Mouse (Mus musculus) heart, embryonic 10.5 days (tissue): ENCODE measurements around the gene Ndufaf7. TPM values are rescaled to one million over a fixed set of nuclear protein-coding genes. Genes with fewer than 3 reads are reported as not detected.

Experiments used
- DNase-seq: peaks from one replicate; pipeline ENCODE4 v3.0.0-alpha.2; 2017; ENCODE audit warnings: low spot score
- H3K27ac ChIP-seq: fragments of 300-500 bp; sonication (generic); 2 replicates; pipeline ENCODE4 v1.5.1; 2016; ENCODE audit warnings: mild to moderate bottlenecking
- H3K27me3 ChIP-seq: fragments of 300-500 bp; sonication (generic); 2 replicates; pipeline ENCODE4 v1.6.1; 2016; ENCODE audit warnings: mild to moderate bottlenecking; ENCODE audit not compliant: poor library complexity, insufficient read depth, severe bottlenecking
- H3K36me3 ChIP-seq: fragments of 300-500 bp; sonication (generic); 2 replicates; pipeline ENCODE4 v1.6.1; 2016; ENCODE audit warnings: mild to moderate bottlenecking, moderate library complexity
- H3K4me1 ChIP-seq: fragments of 300-500 bp; sonication (generic); 2 replicates; pipeline ENCODE4 v1.6.1; 2016; ENCODE audit warnings: mild to moderate bottlenecking
- H3K4me3 ChIP-seq: fragments of 300-500 bp; sonication (generic); 2 replicates; pipeline ENCODE4 v1.5.1; 2016; ENCODE audit warnings: mild to moderate bottlenecking, moderate library complexity
- H3K9me3 ChIP-seq: fragments of 300-500 bp; sonication (generic); 2 replicates; pipeline ENCODE4 v1.6.1; 2016; ENCODE audit warnings: mild to moderate bottlenecking, moderate library complexity
- WGBS: fragments of 180-500 bp; shearing (Covaris S2); methylation state at CpG from one replicate; pipeline ENCODE4 v1.1.7; 2016; 5-methylcytosine and 5-hydroxymethylcytosine counted together
- polyA plus RNA-seq: library from polyadenylated mRNA; unstranded; fragments of >200 nt; fragmentation: Nextera tagmentation; extraction: Ambion mirVana; gene quantifications from 2 replicates; pipeline ENCODE4 v1.2.1, GENCODE M21; 2016

Ndufaf7 gene
- 62.8 and 71.3 TPM in 2 replicates for polyA plus RNA-seq

- DNase-seq, result peak; percentile 98
- no peaks in the 10 kb centered on the region for H3K9me3 ChIP-seq
- peaks cover 48% of the 10 kb centered on the region for H3K36me3 ChIP-seq
- H3K27ac ChIP-seq, result peak within 1 kb of the TSS; percentile 89
- no peaks in the 10 kb centered on the region for H3K27me3 ChIP-seq
- H3K4me1 ChIP-seq, result peaks cover 11% of the 10 kb centered on the region
- under 1% methylated on average over 45 of the region's 45 CpGs for WGBS
- H3K4me3 ChIP-seq, result peak within 1 kb of the TSS; percentile 92
These were observed at the start of gene Ndufaf7, which contains the start of gene Cebpz for GRCm38 (mm10) chr17:78936466-78937228. Gene Ndufaf7 (plus strand): TSS chr17:78937136. Gene Cebpz (minus strand): TSS chr17:78937066.

- 85% methylated on average over 4 of the region's 4 CpGs for WGBS
- no peak overlapping the region for H3K4me3 ChIP-seq
These were observed 48.4 kb upstream of the Ndufaf7 start for GRCm38 (mm10) chr17:78888554-78888953.

GRCm38 (mm10) chr17:78889184-78889583 is 47.8 kb upstream of the Ndufaf7 start:
- Histone ChIP-seq H3K9me3 (no peaks in the 10 kb centered on the region), H3K4me1 (no peaks in the 10 kb centered on the region), H3K27ac (no peak overlapping the region), H3K27me3 (no peaks in the 10 kb centered on the region), H3K4me3 (no peak overlapping the region), H3K36me3 (no peaks in the 10 kb centered on the region)
- no peak for DNase-seq
- 51% methylated on average over 3 of the region's 3 CpGs for WGBS

More at GRCm38 (mm10) chr17:78888554-78888953, 48.4 kb upstream of the Ndufaf7 start:
- DNase-seq, result no peak
- Histone ChIP-seq H3K36me3 (no peaks in the 10 kb centered on the region), H3K27me3 (no peaks in the 10 kb centered on the region), H3K9me3 (no peaks in the 10 kb centered on the region), H3K27ac (no peak overlapping the region), H3K4me1 (no peaks in the 10 kb centered on the region)

GRCm38 (mm10) chr17:78891020-78891419 is 45.9 kb upstream of the Ndufaf7 start:
- H3K4me3 ChIP-seq, result no peak overlapping the region
- no peaks in the 10 kb centered on the region for H3K4me1 ChIP-seq
- no peaks in the 10 kb centered on the region for H3K36me3 ChIP-seq
- H3K27ac ChIP-seq, result no peak overlapping the region
- 78% methylated on average over 9 of the region's 9 CpGs for WGBS
- no peaks in the 10 kb centered on the region for H3K27me3 ChIP-seq
- no peak for DNase-seq
- no peaks in the 10 kb centered on the region for H3K9me3 ChIP-seq

GRCm38 (mm10) chr17:78894991-78895390 is 41.9 kb upstream of the Ndufaf7 start:
- no peaks in the 10 kb centered on the region for H3K36me3 ChIP-seq
- WGBS, result 82% methylated on average over 7 of the region's 7 CpGs
- H3K9me3 ChIP-seq, result no peaks in the 10 kb centered on the region
- H3K4me1 ChIP-seq, result no peaks in the 10 kb centered on the region
- H3K27ac ChIP-seq, result no peak overlapping the region
- DNase-seq, result no peak
- H3K4me3 ChIP-seq, result no peak overlapping the region
- H3K27me3 ChIP-seq, result no peaks in the 10 kb centered on the region

GRCm38 (mm10) chr17:78895394-78895793 is 41.5 kb upstream of the Ndufaf7 start:
- Histone ChIP-seq H3K9me3 (no peaks in the 10 kb centered on the region), H3K36me3 (no peaks in the 10 kb centered on the region), H3K27me3 (no peaks in the 10 kb centered on the region), H3K27ac (no peak overlapping the region), H3K4me1 (no peaks in the 10 kb centered on the region), H3K4me3 (no peak overlapping the region)
- DNase-seq, result no peak
- WGBS, result 38% methylated on average over 8 of the region's 8 CpGs

- Histone ChIP-seq H3K9me3 (no peaks in the 10 kb centered on the region), H3K27ac (no peak overlapping the region), H3K4me1 (no peaks in the 10 kb centered on the region), H3K27me3 (no peaks in the 10 kb centered on the region), H3K4me3 (no peak overlapping the region), H3K36me3 (no peaks in the 10 kb centered on the region)
- WGBS, result 64% methylated on average over 2 of the region's 2 CpGs
- no peak for DNase-seq
These were observed 33.8 kb upstream of the Ndufaf7 start for GRCm38 (mm10) chr17:78903158-78903557.

- WGBS, result 79% methylated on average over 5 of the region's 5 CpGs
- DNase-seq, result no peak
- Histone ChIP-seq H3K27me3 (no peaks in the 10 kb centered on the region), H3K4me3 (no peak within 1 kb of the TSS), H3K9me3 (no peaks in the 10 kb centered on the region), H3K27ac (no peak within 1 kb of the TSS), H3K36me3 (no peaks in the 10 kb centered on the region), H3K4me1 (no peaks in the 10 kb centered on the region)
These were observed 30.0 kb upstream of the Ndufaf7 start, which contains the start of gene Sult6b1 for GRCm38 (mm10) chr17:78906892-78907291. Gene Sult6b1 (minus strand): TSS chr17:78906992.

- H3K36me3 ChIP-seq, result no peaks in the 10 kb centered on the region
- no peaks in the 10 kb centered on the region for H3K27me3 ChIP-seq
- 70% methylated on average over 2 of the region's 2 CpGs for WGBS
- no peak overlapping the region for H3K4me3 ChIP-seq
- H3K27ac ChIP-seq, result no peak overlapping the region
- no peak for DNase-seq
- H3K9me3 ChIP-seq, result no peaks in the 10 kb centered on the region
- peaks cover 5% of the 10 kb centered on the region for H3K4me1 ChIP-seq
These were observed 27.6 kb upstream of the Ndufaf7 start for GRCm38 (mm10) chr17:78909374-78909773.

- Histone ChIP-seq H3K36me3 (no peaks in the 10 kb centered on the region), H3K27me3 (no peaks in the 10 kb centered on the region), H3K27ac (peak overlapping the region; percentile 36; the same call in 1 of the 2 replicates), H3K4me1 (peaks cover 12% of the 10 kb centered on the region), H3K4me3 (peak overlapping the region; percentile 54), H3K9me3 (no peaks in the 10 kb centered on the region)
- DNase-seq, result no peak
- 22% methylated on average over 6 of the region's 6 CpGs for WGBS
These were observed 24.1 kb upstream of the Ndufaf7 start for GRCm38 (mm10) chr17:78912861-78913281.

- H3K27ac ChIP-seq, result no peak overlapping the region
These were observed 23.0 kb upstream of the Ndufaf7 start for GRCm38 (mm10) chr17:78913921-78914320.

GRCm38 (mm10) chr17:78915772-78916171 is 21.2 kb upstream of the Ndufaf7 start:
- Histone ChIP-seq H3K4me1 (peaks cover 12% of the 10 kb centered on the region), H3K36me3 (peaks cover 24% of the 10 kb centered on the region), H3K27me3 (no peaks in the 10 kb centered on the region), H3K4me3 (peak overlapping the region; percentile 74), H3K9me3 (no peaks in the 10 kb centered on the region), H3K27ac (peak overlapping the region; percentile 93)
- no peak for DNase-seq
- 54% methylated on average over 6 of the region's 6 CpGs for WGBS

More at GRCm38 (mm10) chr17:78913921-78914320, 23.0 kb upstream of the Ndufaf7 start:
- H3K36me3 ChIP-seq, result peaks cover 8% of the 10 kb centered on the region
- no peaks in the 10 kb centered on the region for H3K9me3 ChIP-seq
- DNase-seq, result no peak
- no peaks in the 10 kb centered on the region for H3K27me3 ChIP-seq
- peaks cover 12% of the 10 kb centered on the region for H3K4me1 ChIP-seq
- WGBS, result 67% methylated on average over 3 of the region's 3 CpGs
- no peak overlapping the region for H3K4me3 ChIP-seq

GRCm38 (mm10) chr17:78916369-78916813 is 20.5 kb upstream of the Ndufaf7 start, which contains the start of gene Cebpzos:
Gene Cebpzos (plus strand): TSS chr17:78916500.
- Histone ChIP-seq H3K4me3 (peak within 1 kb of the TSS; percentile 74), H3K4me1 (peaks cover 12% of the 10 kb centered on the region), H3K9me3 (no peaks in the 10 kb centered on the region), H3K36me3 (peaks cover 31% of the 10 kb centered on the region), H3K27me3 (no peaks in the 10 kb centered on the region), H3K27ac (peak within 1 kb of the TSS; percentile 93)
- WGBS, result 0% methylated on average over 37 of the region's 37 CpGs
- peak; percentile 97 for DNase-seq
